Mouse (Mus musculus): ENCODE results near the gene Dhfr. TPM values are rescaled to one million over a fixed set of nuclear protein-coding genes. Genes with fewer than 3 reads are reported as not detected.

Dhfr gene
- polyA plus RNA-seq, 1 experiment from 2014 or later: 16.5 TPM

DNA sequence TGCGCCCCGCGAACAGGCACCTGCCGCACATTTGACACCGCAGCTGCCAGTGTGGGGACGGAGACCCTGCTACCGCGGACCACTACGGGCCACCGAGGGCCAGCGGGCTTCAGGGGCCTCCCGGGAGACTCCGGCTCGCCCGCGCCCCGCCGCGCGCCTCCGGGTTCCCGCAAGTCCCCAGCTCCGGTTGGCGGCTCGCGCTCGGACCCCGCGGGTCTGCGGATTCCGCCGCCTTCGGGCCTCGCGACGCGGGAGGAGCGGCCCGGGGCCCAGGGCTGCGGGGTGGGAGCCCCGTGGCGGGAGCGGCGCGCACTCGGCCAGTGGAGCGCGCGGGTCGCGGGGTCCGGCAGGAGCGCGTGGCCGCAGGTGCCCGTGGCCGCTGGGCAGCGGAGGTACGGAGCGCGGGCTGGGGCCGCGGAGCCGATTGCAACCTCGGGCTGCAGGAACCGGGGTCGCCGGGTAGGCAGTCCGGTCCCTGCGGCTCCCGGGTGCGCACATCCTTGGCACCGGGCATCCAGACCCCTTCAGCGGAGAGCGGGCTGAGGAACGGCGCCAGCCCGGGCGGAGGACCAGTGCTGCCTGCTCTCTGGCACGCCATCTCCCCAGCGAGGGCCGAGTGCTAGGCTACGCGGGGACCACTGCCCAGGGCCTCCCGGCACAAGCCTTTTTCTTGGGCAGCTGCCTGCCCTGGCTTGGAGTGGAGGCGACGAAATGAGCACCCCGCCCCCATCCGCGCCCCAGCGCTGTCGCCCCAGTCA, 71.9 kb downstream of the Dhfr start:
- ATAC-seq (replicated peaks; ENCODE audit: low FRiP score, low read depth) (peak; percentile 40), DNase-seq (ENCODE audit: low spot score) (no peak)
- Histone ChIP-seq H3K9ac (ENCODE audit: low read depth, low read length) (peak overlapping the region; percentile 23), H3K27ac (no peak overlapping the region), H3K4me2 (ENCODE audit: low read length) (peak overlapping the region; percentile 95), H3K4me1 (replicated peaks; ENCODE audit: insufficient read depth, low read length) (0 out of 2 replicates have a peak, but pooled peaks cover 4% of the 10 kb centered on the region), H3K9me3 (replicated peaks; ENCODE audit: low read length) (no peaks in the 10 kb centered on the region), H3K4me3 (replicated peaks; ENCODE audit: low read depth, low read length) (peak overlapping the region; percentile 53), H3K36me3 (ENCODE audit: insufficient read depth, low read length) (no peaks in the 10 kb centered on the region), H3K27me3 (ENCODE audit: insufficient read depth, low read length) (peaks cover 34% of the 10 kb centered on the region)
- TF ChIP-seq CTCF (IDR thresholded peaks at IDR 0.05; ENCODE audit: low read depth): no peak
- 2% methylated on average over 88 of the region's 92 CpGs for WGBS

DNA sequence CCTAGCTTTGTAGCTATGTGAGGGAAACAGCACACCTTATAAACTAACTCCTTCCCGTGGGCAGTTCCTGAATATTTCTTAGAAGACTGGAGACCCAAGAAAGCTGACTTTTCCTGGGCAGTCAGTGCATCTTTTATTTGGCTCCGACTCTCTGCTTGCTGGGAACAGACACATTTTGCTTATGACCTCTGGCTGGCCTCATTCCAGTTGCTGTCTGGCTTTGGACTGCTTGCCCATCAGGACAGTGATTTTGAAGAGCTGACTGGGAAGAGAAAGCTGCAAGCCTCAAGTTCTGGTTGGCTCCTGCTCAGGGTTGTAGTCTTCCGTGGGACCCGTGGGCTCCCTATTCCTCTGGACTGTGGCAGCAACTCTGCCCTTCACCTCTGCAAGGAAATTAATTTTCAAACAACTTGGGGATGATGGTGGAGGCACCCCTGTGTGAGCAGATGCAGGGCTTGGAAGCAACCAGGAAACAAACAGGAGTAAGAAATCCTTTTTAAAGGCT, 72.9 kb downstream of the Dhfr start:
- Histone ChIP-seq H3K9me3 (replicated peaks; ENCODE audit: low read length) (no peaks in the 10 kb centered on the region), H3K4me3 (replicated peaks; ENCODE audit: low read depth, low read length) (no peak overlapping the region), H3K27ac (no peak overlapping the region), H3K27me3 (ENCODE audit: insufficient read depth, low read length) (peaks cover 34% of the 10 kb centered on the region), H3K36me3 (ENCODE audit: insufficient read depth, low read length) (no peaks in the 10 kb centered on the region), H3K9ac (ENCODE audit: low read depth, low read length) (no peak overlapping the region), H3K4me1 (replicated peaks; ENCODE audit: insufficient read depth, low read length) (0 out of 2 replicates have a peak, but pooled peaks cover 4% of the 10 kb centered on the region), H3K4me2 (ENCODE audit: low read length) (no peak overlapping the region)
- ATAC-seq (replicated peaks; ENCODE audit: low FRiP score, low read depth) (no peak), DNase-seq (ENCODE audit: low spot score) (no peak)
- 37% methylated on average over 4 of the region's 4 CpGs for WGBS
- no peak for TF ChIP-seq CTCF (IDR thresholded peaks at IDR 0.05; ENCODE audit: low read depth)

Other genes starting within 250 kb of the Dhfr start
- 0.82 and 1.1 TPM in 2 replicates for gene Rasgrf2, start 223.1 kb upstream of the Dhfr start, polyA plus RNA-seq (2015; fragmentation: Nextera tagmentation; extraction: Ambion mirVana)
- 0.41 and 0.66 TPM in 2 replicates for gene Gm20379, start 48.7 kb upstream of the Dhfr start, polyA plus RNA-seq (2015; fragmentation: Nextera tagmentation; extraction: Ambion mirVana)
- gene Msh3, start 277 bp downstream of the Dhfr start, polyA plus RNA-seq (2015; fragmentation: Nextera tagmentation; extraction: Ambion mirVana): 22.3 and 23.5 TPM in 2 replicates
- 0.28 and 0.39 TPM in 2 replicates for gene Ankrd34b, start 71.2 kb downstream of the Dhfr start, polyA plus RNA-seq (2015; fragmentation: Nextera tagmentation; extraction: Ambion mirVana)
- gene Fam151b, start 129.3 kb downstream of the Dhfr start, polyA plus RNA-seq (2015; fragmentation: Nextera tagmentation; extraction: Ambion mirVana): 0.22 and 0.34 TPM in 2 replicates
- gene Zfyve16, start 176.1 kb downstream of the Dhfr start, polyA plus RNA-seq (2015; fragmentation: Nextera tagmentation; extraction: Ambion mirVana): 9.2 and 10.1 TPM in 2 replicates
- not detected in 2 replicates for gene Spz1, start 221.4 kb downstream of the Dhfr start, polyA plus RNA-seq (2015; fragmentation: Nextera tagmentation; extraction: Ambion mirVana)

Measured in kidney, postnatal 0 days (tissue).